Mouse (Mus musculus) thymus, postnatal 10 days (tissue): ENCODE results near the gene Olfr635.
"Not testable (repeated sequence)": the region's sequence is repeated elsewhere in the genome, so short reads cannot be mapped to it uniquely, and the experiment has no call there.

Experiments
- DNase-seq, 2 experiments: peaks; one replicate each; pipeline ENCODE4 v3.0.0; 2021; ENCODE audit warnings: low spot score in 2 of 2

Olfr635 gene

DNA sequence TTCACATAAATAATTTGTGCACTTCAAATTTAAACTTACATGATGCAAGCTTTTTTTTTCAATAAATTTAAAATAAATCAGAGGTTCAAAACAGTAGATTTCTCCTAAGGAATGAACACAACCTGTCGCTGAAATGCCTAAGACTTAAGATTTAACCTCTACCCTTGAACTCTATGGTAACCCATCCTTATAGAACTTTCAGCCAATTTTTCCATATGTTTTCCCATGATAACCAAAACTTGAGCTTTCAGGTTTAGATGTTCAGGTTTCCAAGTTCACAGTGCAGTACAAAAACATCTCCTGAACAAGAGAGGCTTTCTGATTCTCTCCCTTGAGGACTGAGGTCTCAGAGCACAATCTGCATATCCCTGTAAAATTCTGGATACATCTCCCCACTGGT, at the start of gene Olfr635:
Gene Olfr635, plus strand, starts transcription at position 301 of the 400 bp plus-strand sequence.
- no peak for DNase-seq

DNA sequence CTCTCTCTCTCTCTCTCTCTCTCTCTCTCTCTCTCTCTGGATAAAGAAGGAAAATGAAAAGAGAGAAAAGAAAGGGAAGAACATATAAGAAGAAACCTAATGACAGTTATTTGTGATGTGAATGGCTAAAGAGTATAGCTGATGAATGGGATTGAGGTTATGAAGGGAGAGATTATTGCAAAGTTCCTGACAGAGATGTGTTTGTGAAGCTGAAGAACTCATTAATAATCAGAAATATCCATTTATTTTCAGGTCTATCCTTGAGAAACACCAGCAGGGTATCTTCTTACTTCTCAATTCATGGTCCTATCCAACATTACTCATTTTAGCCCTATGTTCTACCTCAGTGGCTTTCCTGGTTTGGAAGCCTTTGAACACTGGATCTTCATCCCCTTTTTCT, 42.4 kb upstream of the Olfr635 start, which contains the start of gene Olfr631:
Gene Olfr631, plus strand, starts transcription at position 301 of the 400 bp plus-strand sequence.
- DNase-seq = no peak

DNA sequence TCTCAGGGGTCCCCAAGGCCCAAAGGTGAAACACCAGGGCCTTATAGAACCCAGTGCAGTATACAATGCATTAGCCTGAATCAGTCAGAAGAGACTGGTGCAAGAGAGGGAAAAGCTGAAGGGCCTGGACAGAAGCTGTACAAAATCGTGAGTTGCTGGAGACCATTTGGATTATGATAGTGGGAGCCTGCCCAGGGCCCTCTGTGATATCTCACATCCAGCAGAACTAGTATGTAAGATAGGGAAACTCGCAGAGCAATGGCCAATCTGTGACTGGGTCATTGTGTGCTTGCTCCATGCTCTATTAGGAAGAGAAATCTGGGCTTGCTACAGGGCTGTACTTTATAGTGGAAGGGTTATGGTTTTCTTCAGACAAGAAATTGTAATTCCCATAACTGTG, 36.7 kb upstream of the Olfr635 start, which contains the start of gene Olfr632:
Gene Olfr632, plus strand, starts transcription at position 84 of the 400 bp plus-strand sequence.
- no peak for DNase-seq

DNA sequence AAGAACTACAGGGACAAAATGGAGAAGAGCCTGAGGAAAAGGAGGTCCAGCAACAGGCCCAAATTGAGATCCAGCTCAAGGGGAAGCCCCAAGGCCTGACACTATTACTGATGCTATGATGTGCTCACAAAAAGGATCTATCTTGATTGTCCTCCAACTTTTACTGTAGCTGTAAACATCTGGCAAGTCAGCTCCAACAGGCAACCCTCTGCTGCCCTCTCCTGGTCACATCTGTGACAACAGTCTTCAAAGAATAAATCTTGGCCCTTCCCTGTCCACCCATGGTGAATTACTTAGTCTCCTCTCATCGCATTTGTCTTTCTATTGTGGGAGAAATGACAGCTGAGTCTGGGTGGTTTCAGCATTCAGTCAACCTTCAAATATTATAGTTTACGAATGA, 28.2 kb upstream of the Olfr635 start:
- DNase-seq = peak in 1 of 2 experiments; percentile 40

DNA sequence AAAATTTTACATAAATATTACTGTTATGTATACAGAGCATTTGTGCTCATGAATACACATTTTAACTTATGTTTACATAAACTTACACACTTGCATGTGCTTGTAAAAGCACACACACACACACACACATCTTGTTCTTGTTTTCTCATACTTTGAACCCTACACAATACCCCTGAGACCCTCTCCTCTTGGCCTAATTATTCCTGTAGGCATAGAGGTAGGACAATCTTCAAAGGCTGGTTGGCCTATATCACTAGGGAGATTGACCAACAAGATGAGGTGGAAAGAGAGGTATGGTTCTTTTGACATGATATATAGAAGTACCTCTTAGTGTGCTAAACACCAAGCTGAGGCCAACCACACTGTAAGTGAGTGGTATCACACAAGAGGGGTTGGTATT, 26.8 kb upstream of the Olfr635 start, which contains the start of gene Olfr633:
Gene Olfr633, plus strand, starts transcription at position 301 of the 400 bp plus-strand sequence.
- no peak for DNase-seq

DNA sequence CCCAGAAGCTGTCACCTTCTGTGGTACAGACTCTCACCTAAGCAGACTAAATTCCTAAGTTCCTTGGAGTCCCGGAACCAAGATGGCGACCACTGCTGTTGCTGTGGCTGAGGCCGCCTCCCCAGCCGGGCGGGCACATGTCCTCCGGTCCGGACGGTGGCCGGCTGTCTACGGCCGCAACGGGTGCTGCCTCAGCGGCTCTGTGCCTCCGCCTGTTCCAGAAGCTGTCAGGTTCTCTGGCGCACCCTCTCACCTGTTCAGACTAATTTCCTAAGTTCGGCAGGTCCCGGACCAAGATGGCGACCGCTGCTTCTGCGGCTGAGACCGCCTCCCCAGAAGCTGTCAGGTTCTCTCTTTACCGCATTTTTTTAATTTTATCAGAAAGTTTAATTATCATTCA, 4.1 kb upstream of the Olfr635 start:
- DNase-seq = not testable (repeated sequence)

DNA sequence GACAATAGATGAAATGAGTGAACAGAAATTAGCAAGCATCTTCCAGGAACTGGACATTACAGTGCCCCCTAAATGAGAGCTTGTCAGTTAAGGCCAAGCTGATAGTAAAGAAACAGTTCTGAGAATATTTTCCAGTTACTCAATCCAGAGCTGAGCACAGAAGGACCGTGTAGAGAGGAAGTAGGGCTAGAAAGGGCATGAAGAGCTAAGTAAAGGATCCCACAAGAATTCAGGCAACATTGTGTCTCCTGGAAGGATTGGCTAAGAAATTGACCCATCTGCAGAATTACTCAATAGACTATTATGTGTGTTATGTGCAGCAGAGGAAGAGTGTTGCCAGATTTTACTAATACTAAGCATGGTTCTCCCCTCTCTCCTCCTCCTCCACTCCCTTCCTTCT, 830 bp downstream of the Olfr635 start:
- DNase-seq = no peak

DNA sequence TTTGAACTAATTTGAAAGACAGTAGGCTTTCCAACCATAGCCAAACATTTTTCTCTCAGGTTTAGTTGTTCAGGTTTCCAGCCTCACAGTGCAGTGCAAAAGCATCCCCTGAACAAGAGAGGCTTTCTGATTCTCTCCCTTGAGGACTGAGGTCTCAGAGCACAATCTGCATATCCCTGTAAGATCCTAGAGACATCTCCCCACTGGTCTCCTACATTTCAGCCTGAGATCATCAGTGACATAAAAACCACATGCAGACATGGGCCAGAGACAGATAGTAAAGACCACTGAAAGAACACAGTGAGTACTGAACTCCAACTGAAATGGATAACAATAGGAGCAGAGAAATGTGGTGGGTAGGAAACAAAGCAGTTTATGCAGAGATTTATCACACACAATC, 27.5 kb downstream of the Olfr635 start, which contains the start of gene Olfr638:
Gene Olfr638, plus strand, starts transcription at position 301 of the 400 bp plus-strand sequence.
- no peak for DNase-seq

DNA sequence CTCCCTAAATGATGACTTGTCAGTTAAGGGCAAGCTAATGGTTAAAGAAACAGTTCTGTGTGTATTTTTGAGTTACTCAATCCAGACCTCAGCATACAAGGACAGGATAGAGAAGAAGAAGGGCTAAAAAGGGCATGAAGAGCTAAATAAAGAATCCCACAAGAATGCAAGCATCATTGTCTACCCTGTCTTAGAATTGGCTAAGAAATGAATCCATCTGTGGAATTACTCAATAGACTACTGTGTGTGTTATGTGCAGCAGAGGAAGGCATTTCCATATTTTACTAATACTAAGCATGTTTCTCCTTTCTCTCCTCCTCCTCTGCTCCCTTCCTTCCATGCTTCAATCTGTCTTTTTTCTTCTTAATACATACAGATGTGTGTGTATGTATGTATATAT, 28.2 kb downstream of the Olfr635 start:
- DNase-seq = no peak

DNA sequence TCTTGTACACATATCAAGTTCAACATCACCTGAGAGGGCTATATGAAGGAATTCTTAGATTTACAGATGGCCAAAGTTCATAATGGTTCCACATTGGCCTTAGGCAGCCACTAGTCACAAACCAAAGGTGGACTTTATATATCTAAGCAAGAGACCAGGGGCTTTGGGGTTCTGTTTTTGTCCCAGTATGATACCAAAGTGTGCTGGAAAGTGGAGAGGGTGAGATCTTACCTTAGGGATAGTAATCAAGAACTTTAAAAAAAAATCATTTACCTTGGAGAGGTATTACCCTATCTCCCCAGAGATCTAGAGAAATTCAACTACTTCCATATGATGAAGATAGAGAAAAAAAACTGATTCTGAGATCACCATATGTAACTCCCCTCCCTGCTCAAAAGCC, 46.3 kb downstream of the Olfr635 start, which contains the start of gene Olfr639:
Gene Olfr639, minus strand, starts transcription at position 101 of the 400 bp plus-strand sequence.
- no peak for DNase-seq

DNA sequence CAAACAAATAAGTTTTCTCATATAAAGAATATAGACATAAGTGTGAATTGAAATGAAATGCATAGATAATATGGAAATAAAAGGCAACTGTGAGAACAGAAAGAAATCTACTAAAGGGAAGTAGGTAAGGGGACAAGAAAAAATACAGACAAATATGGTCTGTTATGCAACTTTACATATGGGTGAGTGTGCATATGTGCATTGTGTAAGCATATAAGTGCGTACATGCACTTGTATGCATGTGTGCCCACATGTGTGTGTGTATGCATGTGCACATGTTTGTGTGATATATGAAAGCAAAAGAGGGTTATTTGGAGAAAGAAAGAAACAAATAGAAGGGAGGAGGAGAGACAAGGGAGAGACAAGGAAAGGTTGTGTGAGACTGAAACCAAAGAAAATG, 48.0 kb downstream of the Olfr635 start:
- DNase-seq = no peak

DNA sequence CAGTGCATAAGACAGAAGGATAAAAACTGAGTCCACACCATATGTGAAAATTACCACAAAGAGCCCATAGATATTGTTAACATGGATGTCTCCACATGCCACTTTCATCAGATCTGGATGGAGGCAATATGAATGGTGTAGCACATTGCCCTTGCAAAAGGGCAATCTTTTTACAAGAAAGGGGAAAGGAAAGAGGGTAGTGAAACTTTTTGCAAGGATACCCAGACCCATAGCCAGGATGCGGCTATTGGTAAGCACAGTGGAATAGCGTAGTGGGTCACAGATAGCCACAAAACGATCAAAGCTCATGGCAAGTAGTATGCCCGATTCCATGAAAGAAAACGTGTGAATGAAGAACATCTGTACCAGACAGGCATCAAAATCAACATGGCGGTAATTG, 50.7 kb downstream of the Olfr635 start:
- no peak for DNase-seq

DNA sequence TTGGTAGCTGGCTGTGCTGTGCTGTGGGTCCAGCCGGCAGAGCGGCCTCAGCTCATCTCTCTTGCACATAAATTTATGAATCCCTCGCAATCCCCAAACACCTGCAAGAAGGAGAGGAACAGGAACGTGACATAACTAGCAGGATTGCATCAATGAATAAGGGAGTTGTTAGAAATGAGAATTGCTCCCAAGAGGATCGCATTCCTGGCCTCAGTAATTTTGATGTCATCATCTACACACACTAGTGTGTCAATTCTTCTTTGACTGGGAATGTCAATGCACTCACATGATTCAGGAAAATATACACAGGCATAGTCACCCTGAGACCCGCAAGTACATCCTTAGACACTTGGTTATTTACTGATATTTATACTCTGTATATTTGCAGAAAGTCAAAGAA, 54.5 kb downstream of the Olfr635 start, which contains the start of gene Olfr640:
Gene Olfr640, minus strand, starts transcription at position 101 of the 400 bp plus-strand sequence.
- DNase-seq = no peak

DNA sequence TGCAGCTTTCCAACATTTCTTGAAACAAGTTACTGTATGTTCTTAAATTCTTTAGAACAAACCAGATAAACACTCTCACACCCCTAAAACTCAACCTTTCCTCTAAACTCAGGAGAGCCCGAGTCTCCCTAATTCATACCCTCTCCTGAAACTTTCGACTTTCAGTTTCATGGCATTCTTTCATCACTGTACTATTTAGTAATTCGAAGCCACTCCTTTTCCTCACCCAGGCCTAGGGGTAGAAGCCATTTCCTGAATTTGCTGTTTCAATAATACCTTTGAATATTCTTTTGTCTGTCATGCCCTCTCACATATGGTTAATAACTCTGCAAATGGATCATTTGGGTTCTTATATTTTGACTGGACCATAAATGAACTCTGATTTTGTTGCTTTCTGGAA, 56.0 kb downstream of the Olfr635 start:
- no peak for DNase-seq

DNA sequence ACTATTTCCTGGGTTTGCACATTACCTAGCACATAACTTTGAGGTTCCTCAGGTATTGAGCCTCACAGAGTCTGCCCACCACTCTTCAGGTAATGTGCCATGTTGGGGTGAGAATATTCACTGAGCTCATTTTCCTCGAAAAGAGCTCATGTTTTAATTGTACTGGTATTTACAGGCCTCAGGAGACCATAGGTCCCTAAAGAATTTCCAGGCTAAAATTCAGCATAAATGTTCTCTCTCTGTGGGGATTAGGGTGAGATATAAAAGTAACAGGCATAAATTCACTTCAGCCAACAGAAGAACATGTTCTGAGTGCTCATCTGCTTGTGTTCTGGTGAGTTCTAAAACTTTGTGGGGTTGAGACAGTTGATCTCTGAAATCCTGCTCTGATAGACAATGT, 64.2 kb downstream of the Olfr635 start, which contains the start of gene Olfr641:
Gene Olfr641, plus strand, starts transcription at position 301 of the 400 bp plus-strand sequence.
- DNase-seq = no peak
